Mouse (Mus musculus) MEL (cell line): ENCODE measurements around the gene Hif1an. TPM values are rescaled to one million over a fixed set of nuclear protein-coding genes. Genes with fewer than 3 reads are reported as not detected.

Experiments used
- DNase-seq: peaks from one replicate; pipeline ENCODE4 v3.0.0; 2011; ENCODE audit warnings: low read depth, low spot score
- H3K27ac ChIP-seq: 2 replicates; pipeline ENCODE4 v1.5.1; 2012; ENCODE audit warnings: low read depth, mild to moderate bottlenecking, control low read depth, low read length, moderate library complexity; ENCODE audit not compliant: control insufficient read depth
- H3K27me3 ChIP-seq, 2 experiments: fragments of 150-350 bp in 1 of 2; sonication (generic) in 1 of 2; 2 replicates each; pipeline ENCODE4 v1.6.1; 2012; ENCODE audit warnings: low read length in 2 of 2, mild to moderate bottlenecking in 2 of 2, improper control_type of control experiment in 1 of 2, moderate library complexity in 1 of 2; ENCODE audit not compliant: insufficient read depth in 2 of 2, control insufficient read depth in 1 of 2
- H3K36me3 ChIP-seq, 2 experiments: 2 replicates each; pipeline ENCODE4 v1.6.1; 2012 to 2014; ENCODE audit warnings: low read length in 2 of 2, improper control_type of control experiment in 1 of 2, inconsistent platforms in 1 of 2, mild to moderate bottlenecking in 1 of 2; ENCODE audit not compliant: insufficient read depth in 2 of 2, control insufficient read depth in 1 of 2
- H3K4me1 ChIP-seq, 2 experiments: fragments of 150-350 bp in 1 of 2; sonication (generic) in 1 of 2; 2 replicates each; pipeline ENCODE4 v1.6.1; 2012; ENCODE audit warnings: low read length in 2 of 2, improper control_type of control experiment in 1 of 2, mild to moderate bottlenecking in 1 of 2; ENCODE audit not compliant: insufficient read depth in 2 of 2, control insufficient read depth in 1 of 2
- H3K4me3 ChIP-seq, 2 experiments: fragments of 150-350 bp in 1 of 2; sonication (generic) in 1 of 2; 2 replicates each; pipeline ENCODE4 v1.5.1; 2012; ENCODE audit warnings: low read depth in 2 of 2, low read length in 2 of 2, mild to moderate bottlenecking in 2 of 2, moderate library complexity in 2 of 2, control low read depth in 1 of 2, improper control_type of control experiment in 1 of 2; ENCODE audit not compliant: control insufficient read depth in 1 of 2, insufficient read depth in 1 of 2
- H3K79me2 ChIP-seq: 2 replicates; pipeline ENCODE4 v1.6.1; 2012; ENCODE audit warnings: mild to moderate bottlenecking, low read length, moderate library complexity; ENCODE audit not compliant: control insufficient read depth, poor library complexity, insufficient read depth
- H3K9ac ChIP-seq: 2 replicates; pipeline ENCODE4 v1.6.1; 2012; ENCODE audit warnings: low read depth, mild to moderate bottlenecking, control low read depth, low read length, moderate library complexity; ENCODE audit not compliant: control insufficient read depth, poor library complexity, severe bottlenecking
- H3K9me3 ChIP-seq: fragments of 150-350 bp; sonication (generic); replicated peaks from 2 replicates; pipeline ENCODE4 v1.6.1; 2012; ENCODE audit warnings: mild to moderate bottlenecking, low read length, improper control_type of control experiment, moderate library complexity; ENCODE audit not compliant: insufficient read depth
- BHLHE40 ChIP-seq: IDR thresholded peaks from 2 replicates; pipeline ENCODE4 v1.6.1; 2012; ENCODE audit warnings: low read depth, mild to moderate bottlenecking, inconsistent platforms, low read length, improper control_type of control experiment, borderline replicate concordance
- CHD2 ChIP-seq: IDR thresholded peaks from 2 replicates; pipeline ENCODE4 v1.6.1; 2011; ENCODE audit warnings: low read length, improper control_type of control experiment
- CTCF ChIP-seq, 3 experiments: IDR thresholded peaks in 2 of 3; conservative IDR thresholded peaks in 1 of 3; 2 replicates each; pipeline ENCODE4 v1.5.1; 2011 to 2012; ENCODE audit warnings: low read length in 3 of 3, low read depth in 2 of 3, mild to moderate bottlenecking in 2 of 3, improper control_type of control experiment in 1 of 3, inconsistent platforms in 1 of 3, mixed read lengths in 1 of 3, moderate library complexity in 1 of 3; ENCODE audit not compliant: control insufficient read depth in 1 of 3, insufficient read depth in 1 of 3, poor library complexity in 1 of 3, severe bottlenecking in 1 of 3
- E2F4 ChIP-seq: IDR thresholded peaks from 2 replicates; pipeline ENCODE4 v1.6.1; 2011; ENCODE audit warnings: low read depth, low read length, improper control_type of control experiment, borderline replicate concordance
- GATA1 ChIP-seq: IDR thresholded peaks from 2 replicates; pipeline ENCODE4 v1.6.1; 2011; ENCODE audit warnings: low read depth, low read length, improper control_type of control experiment
- JUND ChIP-seq: IDR thresholded peaks from 2 replicates; pipeline ENCODE4 v1.6.1; 2011; ENCODE audit warnings: low read depth, mild to moderate bottlenecking, improper control_type of control experiment, low read length
- KAT2A ChIP-seq: conservative IDR thresholded peaks from 2 replicates; pipeline ENCODE4 v1.6.1; 2012; ENCODE audit warnings: low read depth, low read length, improper control_type of control experiment, inconsistent platforms
- MAX ChIP-seq: IDR thresholded peaks from 2 replicates; pipeline ENCODE4 v1.6.1; 2011; ENCODE audit warnings: low read length, improper control_type of control experiment
- MXI1 ChIP-seq: IDR thresholded peaks from 2 replicates; pipeline ENCODE4 v1.6.1; 2011; ENCODE audit warnings: mild to moderate bottlenecking, low read depth, low read length, improper control_type of control experiment
- MYB ChIP-seq: IDR thresholded peaks from 2 replicates; pipeline ENCODE4 v1.6.1; 2011; ENCODE audit warnings: mild to moderate bottlenecking, low read depth, low read length, improper control_type of control experiment
- MYC ChIP-seq: IDR thresholded peaks from 2 replicates; pipeline ENCODE4 v1.6.1; 2011; ENCODE audit warnings: low read depth, mild to moderate bottlenecking, low read length, improper control_type of control experiment, moderate library complexity
- POLR2AphosphoS2 ChIP-seq: IDR thresholded peaks from 2 replicates; pipeline ENCODE4 v1.6.1; 2011; ENCODE audit warnings: low read length, improper control_type of control experiment
- RAD21 ChIP-seq: IDR thresholded peaks from 2 replicates; pipeline ENCODE4 v1.6.1; 2011; ENCODE audit warnings: mild to moderate bottlenecking, low read depth, low read length, improper control_type of control experiment
- SMC3 ChIP-seq: IDR thresholded peaks from 2 replicates; pipeline ENCODE4 v1.6.1; 2011; ENCODE audit warnings: low read depth, low read length, improper control_type of control experiment
- TBP ChIP-seq: IDR thresholded peaks from 2 replicates; pipeline ENCODE4 v1.8.0; 2011; ENCODE audit warnings: low read depth, low read length, improper control_type of control experiment
- UBTF ChIP-seq: IDR thresholded peaks from 2 replicates; pipeline ENCODE4 v1.6.1; 2012; ENCODE audit warnings: low read depth, mild to moderate bottlenecking, inconsistent platforms, low read length, improper control_type of control experiment, moderate library complexity, borderline replicate concordance; ENCODE audit not compliant: insufficient read depth
- ZC3H11A ChIP-seq: IDR thresholded peaks from 2 replicates; pipeline ENCODE4 v1.6.1; 2012; ENCODE audit warnings: low read depth, mild to moderate bottlenecking, inconsistent platforms, low read length, improper control_type of control experiment
- ZKSCAN1 ChIP-seq: IDR thresholded peaks from 2 replicates; pipeline ENCODE4 v1.6.1; 2012; ENCODE audit warnings: low read depth, mild to moderate bottlenecking, inconsistent platforms, low read length, improper control_type of control experiment, moderate library complexity
- ZNF384 ChIP-seq: IDR thresholded peaks from 2 replicates; pipeline ENCODE4 v1.6.1; 2012; ENCODE audit warnings: low read depth, mild to moderate bottlenecking, inconsistent platforms, low read length, improper control_type of control experiment
- polyA plus RNA-seq, 2 experiments: library from polyadenylated mRNA; stranded (reverse) in 1 of 2; unstranded in 1 of 2; fragments of >175 nt in 1 of 2; fragments of >200 nt in 1 of 2; gene quantifications; 2 replicates each; pipeline versions ENCODE4 v1.2.1 to v1.2.4; 2012; ENCODE audit warnings: low replicate concordance in 2 of 2, low read depth in 1 of 2; ENCODE audit not compliant: insufficient read length in 2 of 2, insufficient read depth in 1 of 2, missing spikeins in 1 of 2
- total RNA-seq: library from RNA; depleted of rRNA; stranded (reverse); fragments of 300-350 nt; gene quantifications from 2 replicates; pipeline ENCODE4 v1.2.3, GENCODE M21; 2012

Hif1an gene
- total and polyA plus RNA-seq, 3 experiments: 16.9 to 54.5 (median 36.1) TPM

- TF ChIP-seq BHLHE40 (no peak), RAD21 (peak; percentile 1; the same call in 1 of the 2 replicates), CTCF (IDR thresholded peaks at IDR 0.05 in 2 of 3, conservative IDR thresholded peaks at IDR 0.05 in 1 of 3; ENCODE audit: control insufficient read depth in 1 of 3, insufficient read depth in 1 of 3, low read depth in 2 of 3, low read length in 3 of 3, poor library complexity in 1 of 3, severe bottlenecking in 1 of 3) (peak in 2 of 3 experiments; percentile 1 to 17; a peak in 1 of 6 replicates)
- Histone ChIP-seq H3K36me3 (no peaks in the 10 kb centered on the region), H3K79me2 (no peaks in the 10 kb centered on the region), H3K9ac (no peak overlapping the region), H3K27ac (no peak overlapping the region), H3K27me3 (no peaks in the 10 kb centered on the region; a peak in 1 of 4 replicates), H3K9me3 (no peaks in the 10 kb centered on the region), H3K4me1 (no peaks in the 10 kb centered on the region), H3K4me3 (no peak overlapping the region)
- DNase-seq: no peak
These were observed 44.5 kb upstream of the Hif1an start for GRCm38 (mm10) chr19:44517996-44518768.

GRCm38 (mm10) chr19:44519152-44519551 lies 43.5 kb upstream of the Hif1an start:
- Histone ChIP-seq H3K27me3 (no peaks in the 10 kb centered on the region; a peak in 1 of 4 replicates), H3K27ac (no peak overlapping the region), H3K36me3 (no peaks in the 10 kb centered on the region), H3K4me3 (no peak overlapping the region), H3K79me2 (no peaks in the 10 kb centered on the region), H3K9ac (no peak overlapping the region), H3K9me3 (no peaks in the 10 kb centered on the region), H3K4me1 (no peaks in the 10 kb centered on the region)
- TF ChIP-seq E2F4 (no peak), RAD21 (no peak), ZC3H11A (no peak), CTCF (IDR thresholded peaks at IDR 0.05 in 2 of 3, conservative IDR thresholded peaks at IDR 0.05 in 1 of 3; ENCODE audit: control insufficient read depth in 1 of 3, insufficient read depth in 1 of 3, low read depth in 2 of 3, low read length in 3 of 3, poor library complexity in 1 of 3, severe bottlenecking in 1 of 3) (peak in 2 of 3 experiments; percentile 32 to 38; a peak in 4 of 6 replicates), UBTF (no peak), MXI1 (no peak), GATA1 (no peak)
- DNase-seq: no peak

GRCm38 (mm10) chr19:44525551-44526205 lies 37.0 kb upstream of the Hif1an start:
- DNase-seq: no peak
- H3K27ac ChIP-seq: no peak overlapping the region
- H3K4me1 ChIP-seq: no peaks in the 10 kb centered on the region
- no peak overlapping the region for H3K4me3 ChIP-seq
- no peaks in the 10 kb centered on the region for H3K79me2 ChIP-seq
- TF ChIP-seq MAX (no peak), BHLHE40 (no peak), ZNF384 (no peak), GATA1 (no peak), CHD2 (no peak), MYC (no peak), ZC3H11A (no peak), SMC3 (no peak), MYB (no peak), KAT2A (no peak), TBP (no peak), ZKSCAN1 (no peak), JUND (no peak), POLR2AphosphoS2 (no peak)
- H3K9ac ChIP-seq: no peak overlapping the region
- no peaks in the 10 kb centered on the region for H3K36me3 ChIP-seq
- H3K27me3 ChIP-seq: no peaks in the 10 kb centered on the region
- H3K9me3 ChIP-seq: no peaks in the 10 kb centered on the region
